Mouse (Mus musculus): ENCODE results near the gene Kcns1. TPM values are rescaled to one million over a fixed set of nuclear protein-coding genes. Genes with fewer than 3 reads are reported as not detected.
A peak's percentile ranks its signal among the peaks of the same experiment; 100 is the strongest.

Kcns1 gene
- polyA plus RNA-seq, 1 experiment from 2014 or later, result 0.85 TPM

DNA sequence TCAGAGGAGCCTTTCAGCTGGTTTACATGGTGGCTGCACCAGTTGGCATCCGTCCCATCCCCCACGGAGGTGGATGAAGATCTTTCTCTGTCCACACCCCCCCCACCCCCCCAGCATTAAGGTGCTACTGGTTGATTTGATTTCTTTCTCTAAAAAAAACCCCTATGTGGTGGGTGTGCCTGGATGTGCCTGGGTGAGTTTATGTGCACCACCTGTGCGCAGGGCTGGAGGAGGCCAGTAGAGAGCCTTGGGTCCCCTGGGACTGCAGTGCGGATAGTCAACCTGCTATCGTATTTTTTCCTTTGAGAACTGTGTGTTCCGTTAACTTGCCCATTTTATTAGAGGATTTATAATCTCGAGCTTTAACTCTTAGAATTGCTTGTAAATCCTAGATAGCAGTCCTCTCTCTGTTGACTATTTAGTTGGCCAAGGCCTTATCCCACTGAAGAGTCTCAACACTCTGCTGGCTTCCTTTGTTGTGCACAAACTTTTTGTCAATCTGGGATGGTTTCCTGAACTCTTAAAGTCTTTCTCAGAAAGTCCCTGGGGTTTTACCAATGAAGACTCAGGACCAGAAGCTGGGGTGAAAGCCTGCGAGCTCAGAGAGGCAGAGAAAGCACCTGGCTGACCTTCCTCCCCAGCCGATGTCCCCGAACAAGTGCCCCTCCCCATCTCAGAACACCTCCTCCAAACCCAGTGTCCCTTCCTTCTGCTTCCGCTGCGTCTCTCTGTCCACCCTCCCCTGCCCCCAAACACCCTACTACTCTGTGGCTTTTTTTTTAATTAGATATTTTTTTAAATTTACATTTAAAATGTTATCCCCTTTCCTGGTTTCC, 42.1 kb downstream of the Kcns1 start:
- Histone ChIP-seq H3K9me3 (ENCODE audit: control insufficient read depth, low read length) (no peaks in the 10 kb centered on the region), H3K4me3 (ENCODE audit: low read depth, low read length) (no peak overlapping the region), H3K27ac (replicated peaks; ENCODE audit: low read depth, low read length) (no peak overlapping the region), H3K4me2 (ENCODE audit: low read depth, low read length) (no peak overlapping the region), H3K9ac (ENCODE audit: low read depth, low read length) (no peak overlapping the region), H3K4me1 (ENCODE audit: control insufficient read depth, insufficient read depth, low read length) (no peaks in the 10 kb centered on the region), H3K27me3 (replicated peaks; ENCODE audit: control insufficient read depth, insufficient read depth, low read length) (no peaks in the 10 kb centered on the region), H3K36me3 (ENCODE audit: control insufficient read depth, insufficient read depth, low read length) (peaks cover 6% of the 10 kb centered on the region; the same call in 1 of the 2 replicates)
- WGBS, result 90% methylated on average over 12 of the region's 12 CpGs
- no peak for DNase-seq (ENCODE audit: low spot score)
- ATAC-seq (ENCODE audit: low read depth), result no peak

DNA sequence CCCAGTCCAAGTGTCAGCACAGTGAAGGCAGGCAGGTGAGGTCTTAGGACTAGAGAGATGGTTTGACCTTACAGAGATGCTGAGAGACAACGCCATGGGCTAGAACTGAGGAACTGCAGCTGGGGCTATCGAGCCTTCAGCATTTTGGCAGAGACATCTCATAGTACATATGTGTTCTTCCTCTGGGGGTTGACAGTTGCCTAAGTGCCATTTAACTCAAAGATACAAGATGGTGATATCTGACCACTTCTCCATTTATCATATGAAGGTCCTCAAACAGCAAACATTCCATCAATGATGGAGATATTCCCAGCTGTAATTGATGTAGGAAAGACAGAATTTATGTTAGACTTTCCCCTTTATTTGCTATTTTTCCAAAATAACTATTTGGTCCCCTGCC, 43.6 kb downstream of the Kcns1 start:
- no peaks in the 10 kb centered on the region for H3K27me3 ChIP-seq (replicated peaks; ENCODE audit: control insufficient read depth, insufficient read depth, low read length)
- 93% methylated on average over 2 of the region's 2 CpGs for WGBS
- no peak overlapping the region for H3K4me2 ChIP-seq (ENCODE audit: low read depth, low read length)
- DNase-seq (ENCODE audit: low spot score) (no peak), ATAC-seq (ENCODE audit: low read depth) (no peak)
- peaks cover 15% of the 10 kb centered on the region; the same call in 1 of the 2 replicates for H3K36me3 ChIP-seq (ENCODE audit: control insufficient read depth, insufficient read depth, low read length)
- no peaks in the 10 kb centered on the region for H3K9me3 ChIP-seq (ENCODE audit: control insufficient read depth, low read length)
- no peak overlapping the region for H3K27ac ChIP-seq (replicated peaks; ENCODE audit: low read depth, low read length)
- H3K4me3 ChIP-seq (ENCODE audit: low read depth, low read length), result no peak overlapping the region
- H3K4me1 ChIP-seq (ENCODE audit: control insufficient read depth, insufficient read depth, low read length), result no peaks in the 10 kb centered on the region
- H3K9ac ChIP-seq (ENCODE audit: low read depth, low read length), result no peak overlapping the region

DNA sequence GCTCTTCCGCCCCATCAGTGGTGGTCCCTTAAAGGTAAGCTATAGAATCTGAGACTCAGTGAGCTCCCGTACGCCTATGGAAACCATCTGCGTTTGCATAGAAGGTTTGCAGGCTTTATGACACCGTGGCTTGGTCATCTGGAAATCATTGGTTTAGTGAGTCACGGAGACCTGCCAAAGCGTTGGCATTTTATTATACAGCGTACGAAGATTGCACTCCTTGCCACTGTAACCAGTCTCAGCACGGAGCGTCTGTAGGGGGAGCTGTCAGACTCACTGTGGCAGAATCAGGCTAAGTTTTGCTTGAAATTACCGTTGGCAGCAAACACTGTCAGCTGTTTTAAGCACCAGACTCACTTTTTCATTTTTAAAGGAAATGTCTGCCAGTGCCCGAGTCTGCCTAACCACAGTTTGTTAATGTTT, 44.4 kb downstream of the Kcns1 start:
- no peak overlapping the region for H3K4me3 ChIP-seq (ENCODE audit: low read depth, low read length)
- DNase-seq (ENCODE audit: low spot score) (peak; percentile 84), ATAC-seq (ENCODE audit: low read depth) (no peak)
- WGBS, result 51% methylated on average over 13 of the region's 13 CpGs
- H3K36me3 ChIP-seq (ENCODE audit: control insufficient read depth, insufficient read depth, low read length), result peaks cover 15% of the 10 kb centered on the region; the same call in 1 of the 2 replicates
- H3K9me3 ChIP-seq (ENCODE audit: control insufficient read depth, low read length), result no peaks in the 10 kb centered on the region
- no peaks in the 10 kb centered on the region for H3K4me1 ChIP-seq (ENCODE audit: control insufficient read depth, insufficient read depth, low read length)
- H3K9ac ChIP-seq (ENCODE audit: low read depth, low read length), result no peak overlapping the region
- H3K27me3 ChIP-seq (replicated peaks; ENCODE audit: control insufficient read depth, insufficient read depth, low read length), result no peaks in the 10 kb centered on the region
- H3K27ac ChIP-seq (replicated peaks; ENCODE audit: low read depth, low read length), result no peak overlapping the region; the same call in 1 of the 2 replicates
- no peak overlapping the region for H3K4me2 ChIP-seq (ENCODE audit: low read depth, low read length)

DNA sequence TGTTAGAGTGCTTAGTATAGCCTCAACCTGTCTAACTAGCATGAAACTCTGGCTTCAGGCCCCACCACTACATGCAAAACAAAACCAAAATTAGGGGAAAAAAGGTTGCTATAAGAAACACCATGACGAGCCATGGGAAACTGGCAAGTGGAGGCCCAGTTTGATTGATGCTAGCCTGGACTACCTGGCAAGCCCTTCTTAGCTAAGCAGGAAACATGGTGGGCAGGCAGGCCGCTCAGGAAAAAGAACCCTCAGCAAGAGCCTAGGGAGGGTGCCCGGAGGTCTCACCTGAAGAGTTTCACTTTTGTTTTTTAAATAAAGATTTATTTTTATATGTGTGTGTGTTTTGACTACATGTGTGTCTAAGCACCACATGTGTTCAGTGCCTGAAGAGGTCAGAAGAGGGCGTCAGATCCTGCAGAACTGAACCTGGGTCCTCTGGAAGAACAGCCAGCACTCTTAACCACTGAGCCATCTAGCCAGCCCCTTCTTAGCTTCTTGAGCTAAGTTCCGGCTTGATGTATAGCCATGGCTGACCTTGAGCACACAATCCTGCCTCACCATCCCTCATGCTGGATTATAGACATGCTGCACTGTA, 47.6 kb downstream of the Kcns1 start:
- 85% methylated on average over 5 of the region's 5 CpGs for WGBS
- Histone ChIP-seq H3K9me3 (ENCODE audit: control insufficient read depth, low read length) (no peaks in the 10 kb centered on the region), H3K27ac (replicated peaks; ENCODE audit: low read depth, low read length) (no peak overlapping the region), H3K4me2 (ENCODE audit: low read depth, low read length) (no peak overlapping the region), H3K4me1 (ENCODE audit: control insufficient read depth, insufficient read depth, low read length) (no peaks in the 10 kb centered on the region), H3K9ac (ENCODE audit: low read depth, low read length) (no peak overlapping the region), H3K36me3 (ENCODE audit: control insufficient read depth, insufficient read depth, low read length) (peaks cover 35% of the 10 kb centered on the region), H3K4me3 (ENCODE audit: low read depth, low read length) (no peak overlapping the region), H3K27me3 (replicated peaks; ENCODE audit: control insufficient read depth, insufficient read depth, low read length) (no peaks in the 10 kb centered on the region)
- no peak for ATAC-seq (ENCODE audit: low read depth)
- DNase-seq (ENCODE audit: low spot score), result no peak

DNA sequence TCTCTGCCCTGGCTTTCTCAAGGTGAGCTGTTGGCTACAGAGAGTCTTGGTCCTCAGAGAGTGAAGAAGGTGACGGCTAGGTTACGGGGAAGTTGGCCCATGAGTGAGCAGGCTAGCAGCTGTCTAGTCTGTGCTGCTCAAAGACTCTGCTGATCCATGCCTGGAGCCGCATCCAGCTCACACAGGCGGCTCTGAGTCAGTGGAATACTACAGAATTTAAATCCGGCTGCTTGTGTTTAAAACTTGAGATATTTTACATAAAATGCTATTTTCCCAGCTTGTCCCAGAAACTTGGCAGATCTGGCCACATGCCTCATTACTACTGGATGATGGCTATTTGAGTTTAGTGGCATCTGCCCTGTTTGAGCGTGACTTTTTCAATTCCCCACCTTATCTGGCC, 51.4 kb downstream of the Kcns1 start:
- 96% methylated on average over 6 of the region's 6 CpGs for WGBS
- Histone ChIP-seq H3K27ac (replicated peaks; ENCODE audit: low read depth, low read length) (no peak overlapping the region), H3K4me1 (ENCODE audit: control insufficient read depth, insufficient read depth, low read length) (no peaks in the 10 kb centered on the region)

DNA sequence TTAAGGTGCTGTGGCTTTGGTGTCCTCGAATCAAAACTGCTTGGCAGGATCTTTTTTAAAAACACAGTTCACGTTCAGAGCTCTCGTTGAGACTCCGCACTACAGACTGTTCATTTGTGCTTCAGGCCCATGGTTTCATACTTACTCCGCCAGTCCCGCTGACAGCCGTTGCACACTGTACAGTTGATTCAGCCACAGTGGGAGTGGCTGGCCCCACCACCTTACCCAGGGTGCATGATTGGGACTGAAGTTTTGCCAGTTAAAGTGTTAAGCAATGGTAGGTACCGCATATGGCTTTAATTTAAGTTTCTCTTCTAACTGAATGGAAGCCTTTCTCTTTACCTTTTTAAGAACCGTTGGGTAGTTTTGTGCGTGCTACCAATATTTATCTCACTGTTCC, 55.4 kb downstream of the Kcns1 start:
- DNase-seq (ENCODE audit: low spot score) (peak; percentile 41), ATAC-seq (ENCODE audit: low read depth) (peak; percentile 57; the same call in 1 of the 2 replicates)
- H3K4me1 ChIP-seq (ENCODE audit: control insufficient read depth, insufficient read depth, low read length), result no peaks in the 10 kb centered on the region
- H3K4me3 ChIP-seq (ENCODE audit: low read depth, low read length), result no peak overlapping the region
- peaks cover 26% of the 10 kb centered on the region for H3K36me3 ChIP-seq (ENCODE audit: control insufficient read depth, insufficient read depth, low read length)
- no peak overlapping the region for H3K4me2 ChIP-seq (ENCODE audit: low read depth, low read length)
- peak overlapping the region; percentile 24; the same call in 1 of the 2 replicates for H3K27ac ChIP-seq (replicated peaks; ENCODE audit: low read depth, low read length)
- no peak overlapping the region for H3K9ac ChIP-seq (ENCODE audit: low read depth, low read length)
- no peaks in the 10 kb centered on the region for H3K27me3 ChIP-seq (replicated peaks; ENCODE audit: control insufficient read depth, insufficient read depth, low read length)
- H3K9me3 ChIP-seq (ENCODE audit: control insufficient read depth, low read length), result no peaks in the 10 kb centered on the region
- 56% methylated on average over 10 of the region's 10 CpGs for WGBS

More for the DNA sequence above, 51.4 kb downstream of the Kcns1 start:
- Histone ChIP-seq H3K27me3 (replicated peaks; ENCODE audit: control insufficient read depth, insufficient read depth, low read length) (no peaks in the 10 kb centered on the region), H3K9ac (ENCODE audit: low read depth, low read length) (no peak overlapping the region), H3K4me3 (ENCODE audit: low read depth, low read length) (no peak overlapping the region), H3K9me3 (ENCODE audit: control insufficient read depth, low read length) (no peaks in the 10 kb centered on the region), H3K4me2 (ENCODE audit: low read depth, low read length) (no peak overlapping the region), H3K36me3 (ENCODE audit: control insufficient read depth, insufficient read depth, low read length) (peaks cover 41% of the 10 kb centered on the region)
- no peak for ATAC-seq (ENCODE audit: low read depth)
- no peak for DNase-seq (ENCODE audit: low spot score)

DNA sequence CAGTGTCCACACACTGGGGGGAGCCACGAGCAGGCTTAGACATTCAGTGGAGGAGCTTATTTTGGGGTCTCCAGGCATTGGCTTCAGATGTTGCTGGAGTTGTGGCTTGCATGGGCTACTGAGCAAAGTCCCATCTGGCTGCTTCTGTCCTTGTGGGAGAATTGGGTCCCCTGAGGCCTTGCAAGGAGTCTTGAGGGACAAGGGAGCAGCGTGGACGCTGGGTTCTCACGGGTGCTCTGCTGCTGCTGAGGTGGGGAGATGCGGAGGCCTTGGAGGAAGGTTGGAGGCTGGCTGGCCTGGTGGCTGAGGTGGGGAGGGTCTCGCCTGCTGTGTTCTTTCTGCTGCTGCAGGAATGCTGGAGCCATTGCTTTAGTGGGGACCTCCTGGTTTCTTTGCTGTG, 56.9 kb downstream of the Kcns1 start:
- Histone ChIP-seq H3K9me3 (ENCODE audit: control insufficient read depth, low read length) (no peaks in the 10 kb centered on the region), H3K4me3 (ENCODE audit: low read depth, low read length) (no peak overlapping the region), H3K4me1 (ENCODE audit: control insufficient read depth, insufficient read depth, low read length) (0 out of 2 replicates have a peak, but pooled peaks cover 3% of the 10 kb centered on the region), H3K36me3 (ENCODE audit: control insufficient read depth, insufficient read depth, low read length) (peaks cover 12% of the 10 kb centered on the region), H3K4me2 (ENCODE audit: low read depth, low read length) (no peak overlapping the region), H3K9ac (ENCODE audit: low read depth, low read length) (no peak overlapping the region), H3K27me3 (replicated peaks; ENCODE audit: control insufficient read depth, insufficient read depth, low read length) (no peaks in the 10 kb centered on the region), H3K27ac (replicated peaks; ENCODE audit: low read depth, low read length) (no peak overlapping the region)
- no peak for DNase-seq (ENCODE audit: low spot score)
- WGBS, result 93% methylated on average over 6 of the region's 6 CpGs
- ATAC-seq (ENCODE audit: low read depth), result no peak
